Mouse (Mus musculus): ENCODE measurements around the gene Myh9.
"Not testable (repeated sequence)": the region's sequence is repeated elsewhere in the genome, so short reads cannot be mapped to it uniquely, and the experiment has no call there.

Myh9 gene

GRCm38 (mm10) chr15:77867231-77867968, 25.4 kb upstream of the Myh9 start:
- DNase-seq: not testable (repeated sequence)

GRCm38 (mm10) chr15:77866583-77867220, 24.7 kb upstream of the Myh9 start:
- DNase-seq: no peak

- no peak for DNase-seq
Measured at GRCm38 (mm10) chr15:77864063-77864758, 22.2 kb upstream of the Myh9 start.

- DNase-seq: no peak
Measured at GRCm38 (mm10) chr15:77862991-77863972, 21.3 kb upstream of the Myh9 start.

GRCm38 (mm10) chr15:77860081-77860665, 18.2 kb upstream of the Myh9 start:
- no peak for DNase-seq

GRCm38 (mm10) chr15:77857662-77858156, 15.7 kb upstream of the Myh9 start:
- peak; percentile 72 to 74 for DNase-seq

- no peak for DNase-seq
Measured at GRCm38 (mm10) chr15:77856541-77856940, 14.6 kb upstream of the Myh9 start.

GRCm38 (mm10) chr15:77855301-77855700, 13.3 kb upstream of the Myh9 start:
- DNase-seq: no peak

GRCm38 (mm10) chr15:77852001-77852400, 10.0 kb upstream of the Myh9 start:
- no peak for DNase-seq

GRCm38 (mm10) chr15:77851136-77851535, 9.2 kb upstream of the Myh9 start:
- peak in 1 of 2 experiments; percentile 37 for DNase-seq

- DNase-seq: peak; percentile 59 to 74
Measured at GRCm38 (mm10) chr15:77849572-77850229, 7.7 kb upstream of the Myh9 start.

- DNase-seq: no peak
Measured at GRCm38 (mm10) chr15:77849039-77849436, 7.1 kb upstream of the Myh9 start.

- no peak for DNase-seq
Measured at GRCm38 (mm10) chr15:77848415-77849038, 6.6 kb upstream of the Myh9 start.

- DNase-seq: no peak
Measured at GRCm38 (mm10) chr15:77847826-77848225, 5.9 kb upstream of the Myh9 start.

GRCm38 (mm10) chr15:77847108-77847507, 5.1 kb upstream of the Myh9 start:
- DNase-seq: no peak

- DNase-seq: peak; percentile 75 to 76
Measured at GRCm38 (mm10) chr15:77845931-77846595, 4.1 kb upstream of the Myh9 start.

- no peak for DNase-seq
Measured at GRCm38 (mm10) chr15:77844955-77845635, 3.1 kb upstream of the Myh9 start.

- DNase-seq: no peak
Measured at GRCm38 (mm10) chr15:77844048-77844447, 2.1 kb upstream of the Myh9 start.

- not testable (repeated sequence) for DNase-seq
Measured at GRCm38 (mm10) chr15:77843494-77844041, 1.6 kb upstream of the Myh9 start.
